Mouse (Mus musculus): ENCODE data around the gene Ptpro. TPM values are rescaled to one million over a fixed set of nuclear protein-coding genes. Genes with fewer than 3 reads are reported as not detected.
"Not testable (repeated sequence)": the region's sequence is repeated elsewhere in the genome, so short reads cannot be mapped to it uniquely, and the experiment has no call there.

Ptpro gene
- polyA plus RNA-seq, 1 experiment from 2014 or later = 2.6 TPM

GRCm38 (mm10) chr6:137423830-137424229 lies 171.7 kb downstream of the Ptpro start:
- no peaks in the 10 kb centered on the region for H3K36me3 ChIP-seq
- no peak overlapping the region for H3K4me2 ChIP-seq (replicated peaks)
- H3K9ac ChIP-seq = no peak overlapping the region
- H3K27ac ChIP-seq (replicated peaks) = no peak overlapping the region
- no peaks in the 10 kb centered on the region for H3K9me3 ChIP-seq (replicated peaks)
- H3K4me3 ChIP-seq (replicated peaks) = no peak overlapping the region
- 72% methylated on average over 10 of the region's 10 CpGs for WGBS
- H3K4me1 ChIP-seq = no peaks in the 10 kb centered on the region
- no peaks in the 10 kb centered on the region for H3K27me3 ChIP-seq
- ATAC-seq (ENCODE audit: insufficient number of reproducible peaks, low FRiP score, low TSS enrichment, low read depth) = no peak

GRCm38 (mm10) chr6:137425500-137426432 lies 173.6 kb downstream of the Ptpro start:
- WGBS = 58% methylated on average over 14 of the region's 14 CpGs
- Histone ChIP-seq H3K9me3 (replicated peaks) (no peaks in the 10 kb centered on the region), H3K4me2 (replicated peaks) (no peak overlapping the region), H3K9ac (no peak overlapping the region), H3K36me3 (no peaks in the 10 kb centered on the region), H3K27me3 (no peaks in the 10 kb centered on the region), H3K4me1 (no peaks in the 10 kb centered on the region), H3K4me3 (replicated peaks) (no peak overlapping the region), H3K27ac (replicated peaks) (no peak overlapping the region)
- no peak for ATAC-seq (ENCODE audit: insufficient number of reproducible peaks, low FRiP score, low TSS enrichment, low read depth)

- no peak overlapping the region for H3K9ac ChIP-seq
- H3K4me1 ChIP-seq = no peaks in the 10 kb centered on the region
- H3K9me3 ChIP-seq (replicated peaks) = no peaks in the 10 kb centered on the region
- no peaks in the 10 kb centered on the region for H3K27me3 ChIP-seq
- H3K36me3 ChIP-seq = no peaks in the 10 kb centered on the region
- ATAC-seq (ENCODE audit: insufficient number of reproducible peaks, low FRiP score, low TSS enrichment, low read depth) = no peak
- WGBS = 44% methylated on average over 14 of the region's 14 CpGs
- H3K4me3 ChIP-seq (replicated peaks) = no peak overlapping the region
- H3K4me2 ChIP-seq (replicated peaks) = no peak overlapping the region
- no peak overlapping the region for H3K27ac ChIP-seq (replicated peaks)
Measured at GRCm38 (mm10) chr6:137433521-137434137, 181.5 kb downstream of the Ptpro start.

GRCm38 (mm10) chr6:137437486-137437885 lies 185.4 kb downstream of the Ptpro start:
- no peaks in the 10 kb centered on the region for H3K9me3 ChIP-seq (replicated peaks)
- H3K9ac ChIP-seq = no peak overlapping the region
- H3K4me3 ChIP-seq (replicated peaks) = no peak overlapping the region
- no peak overlapping the region for H3K4me2 ChIP-seq (replicated peaks)
- no peaks in the 10 kb centered on the region for H3K27me3 ChIP-seq
- no peaks in the 10 kb centered on the region for H3K36me3 ChIP-seq
- H3K27ac ChIP-seq (replicated peaks) = no peak overlapping the region
- 74% methylated on average over 4 of the region's 4 CpGs for WGBS
- no peak for ATAC-seq (ENCODE audit: insufficient number of reproducible peaks, low FRiP score, low TSS enrichment, low read depth)
- H3K4me1 ChIP-seq = no peaks in the 10 kb centered on the region

- Histone ChIP-seq H3K36me3 (no peaks in the 10 kb centered on the region), H3K4me3 (replicated peaks) (no peak overlapping the region), H3K9ac (no peak overlapping the region), H3K27ac (replicated peaks) (no peak overlapping the region), H3K4me2 (replicated peaks) (no peak overlapping the region), H3K4me1 (no peaks in the 10 kb centered on the region), H3K27me3 (no peaks in the 10 kb centered on the region), H3K9me3 (replicated peaks) (no peaks in the 10 kb centered on the region)
- ATAC-seq (ENCODE audit: insufficient number of reproducible peaks, low FRiP score, low TSS enrichment, low read depth) = no peak
- WGBS = 38% methylated on average over 16 of the region's 16 CpGs
Measured at GRCm38 (mm10) chr6:137437902-137438580, 185.9 kb downstream of the Ptpro start.

- Histone ChIP-seq H3K9me3 (replicated peaks) (no peaks in the 10 kb centered on the region), H3K9ac (no peak overlapping the region), H3K4me2 (replicated peaks) (no peak overlapping the region), H3K4me1 (no peaks in the 10 kb centered on the region), H3K27ac (replicated peaks) (no peak overlapping the region), H3K27me3 (no peaks in the 10 kb centered on the region), H3K36me3 (no peaks in the 10 kb centered on the region), H3K4me3 (replicated peaks) (no peak overlapping the region)
- 83% methylated on average over 19 of the region's 19 CpGs for WGBS
- ATAC-seq (ENCODE audit: insufficient number of reproducible peaks, low FRiP score, low TSS enrichment, low read depth) = no peak
Measured at GRCm38 (mm10) chr6:137440559-137441486, 188.7 kb downstream of the Ptpro start.

- no peak overlapping the region for H3K4me2 ChIP-seq (replicated peaks)
- no peak overlapping the region for H3K27ac ChIP-seq (replicated peaks)
- no peaks in the 10 kb centered on the region for H3K36me3 ChIP-seq
- no peaks in the 10 kb centered on the region for H3K9me3 ChIP-seq (replicated peaks)
- H3K4me3 ChIP-seq (replicated peaks) = no peak overlapping the region
- WGBS = 87% methylated on average over 12 of the region's 12 CpGs
- H3K4me1 ChIP-seq = no peaks in the 10 kb centered on the region
- no peak for ATAC-seq (ENCODE audit: insufficient number of reproducible peaks, low FRiP score, low TSS enrichment, low read depth)
- H3K27me3 ChIP-seq = no peaks in the 10 kb centered on the region
- H3K9ac ChIP-seq = no peak overlapping the region
Measured at GRCm38 (mm10) chr6:137443089-137443488, 191.0 kb downstream of the Ptpro start.

GRCm38 (mm10) chr6:137446116-137446515 lies 194.0 kb downstream of the Ptpro start:
- H3K27ac ChIP-seq (replicated peaks); H3K36me3 ChIP-seq; H3K9ac ChIP-seq; H3K4me1 ChIP-seq; H3K4me3 ChIP-seq (replicated peaks); H3K9me3 ChIP-seq (replicated peaks); ATAC-seq (ENCODE audit: insufficient number of reproducible peaks, low FRiP score, low TSS enrichment, low read depth); H3K4me2 ChIP-seq (replicated peaks); H3K27me3 ChIP-seq: not testable (repeated sequence)
- WGBS = 86% methylated on average over 7 of the region's 7 CpGs

GRCm38 (mm10) chr6:137455537-137456041 lies 203.5 kb downstream of the Ptpro start:
- Histone ChIP-seq H3K27me3 (no peaks in the 10 kb centered on the region), H3K4me2 (replicated peaks) (peak overlapping the region; percentile 29; the same call in 1 of the 2 replicates), H3K36me3 (no peaks in the 10 kb centered on the region), H3K9me3 (replicated peaks) (no peaks in the 10 kb centered on the region), H3K9ac (no peak overlapping the region), H3K4me3 (replicated peaks) (no peak overlapping the region), H3K4me1 (peaks cover 9% of the 10 kb centered on the region; the same call in 1 of the 2 replicates), H3K27ac (replicated peaks) (no peak overlapping the region)
- WGBS = 8% methylated on average over 10 of the region's 10 CpGs
- ATAC-seq (ENCODE audit: insufficient number of reproducible peaks, low FRiP score, low TSS enrichment, low read depth) = peak; percentile 75

- H3K9me3 ChIP-seq (replicated peaks) = no peaks in the 10 kb centered on the region
- peak overlapping the region; percentile 29; the same call in 1 of the 2 replicates for H3K4me2 ChIP-seq (replicated peaks)
- ATAC-seq (ENCODE audit: insufficient number of reproducible peaks, low FRiP score, low TSS enrichment, low read depth) = no peak
- no peak overlapping the region for H3K9ac ChIP-seq
- 62% methylated on average over 7 of the region's 7 CpGs for WGBS
- H3K36me3 ChIP-seq = no peaks in the 10 kb centered on the region
- no peak overlapping the region for H3K27ac ChIP-seq (replicated peaks)
- no peak overlapping the region for H3K4me3 ChIP-seq (replicated peaks)
- no peaks in the 10 kb centered on the region for H3K27me3 ChIP-seq
- H3K4me1 ChIP-seq = peaks cover 9% of the 10 kb centered on the region; the same call in 1 of the 2 replicates
Measured at GRCm38 (mm10) chr6:137456064-137456463, 203.9 kb downstream of the Ptpro start.

Data from embryonic facial prominence, embryonic 15.5 days (tissue).